Mouse (Mus musculus) stomach, embryonic 16.5 days (tissue): ENCODE measurements around the gene Zfp788. TPM values are rescaled to one million over a fixed set of nuclear protein-coding genes. Genes with fewer than 3 reads are reported as not detected.
"Not testable (repeated sequence)": the region's sequence is repeated elsewhere in the genome, so short reads cannot be mapped to it uniquely, and the experiment has no call there.

Experiments used
- ATAC-seq: fragments of 200-750 bp; cut with Nextera tagmentation; 2 replicates; pipeline ENCODE4 v1.8.0; 2017; ENCODE audit warnings: moderate number of reproducible peaks, moderate TSS enrichment; ENCODE audit not compliant: insufficient read depth, low FRiP score
- H3K27ac ChIP-seq: fragments of 300-500 bp; sonication (generic); 2 replicates; pipeline ENCODE4 v1.5.1; 2014; ENCODE audit warnings: low read length
- H3K27me3 ChIP-seq: fragments of 300-500 bp; sonication (generic); 2 replicates; pipeline ENCODE4 v1.6.1; 2014; ENCODE audit warnings: low read length, control low read depth, mixed read lengths; ENCODE audit not compliant: control insufficient read depth, insufficient read depth
- H3K36me3 ChIP-seq: fragments of 300-500 bp; sonication (generic); 2 replicates; pipeline ENCODE4 v1.6.1; 2014; ENCODE audit warnings: low read length; ENCODE audit not compliant: control insufficient read depth, insufficient read depth
- H3K4me1 ChIP-seq: fragments of 300-500 bp; sonication (generic); 2 replicates; pipeline ENCODE4 v1.6.1; 2014; ENCODE audit warnings: low read length, control low read depth, mixed read lengths; ENCODE audit not compliant: control insufficient read depth, insufficient read depth
- H3K4me2 ChIP-seq: fragments of 300-500 bp; sonication (generic); 2 replicates; pipeline ENCODE4 v1.6.1; 2014; ENCODE audit warnings: low read depth, low read length, mixed read lengths
- H3K4me3 ChIP-seq: fragments of 300-500 bp; sonication (generic); replicated peaks from 2 replicates; pipeline ENCODE4 v1.5.1; 2014; ENCODE audit warnings: mild to moderate bottlenecking, low read length
- H3K9ac ChIP-seq: fragments of 300-500 bp; sonication (generic); 2 replicates; pipeline ENCODE4 v1.6.1; 2014; ENCODE audit warnings: low read length
- H3K9me3 ChIP-seq: fragments of 300-500 bp; sonication (generic); replicated peaks from 2 replicates; pipeline ENCODE4 v1.6.1; 2016; ENCODE audit warnings: low read length, control low read depth; ENCODE audit not compliant: control insufficient read depth
- WGBS: fragments of 180-500 bp; shearing (Covaris S2); extraction: QIAGEN DNeasy Blood & Tissue Kit; methylation state at CpG from one replicate; pipeline ENCODE4 v1.1.7; 2014; 5-methylcytosine and 5-hydroxymethylcytosine counted together
- polyA plus RNA-seq: library from polyadenylated mRNA; unstranded; fragments of >200 nt; fragmentation: Nextera tagmentation; extraction: Ambion mirVana; gene quantifications from 2 replicates; pipeline ENCODE4 v1.2.1, GENCODE M21; 2015

The Zfp788 gene
- polyA plus RNA-seq = 9.0 and 11.0 TPM in 2 replicates

GRCm38 (mm10) chr7:41632409-41633220 is at the start of gene Zfp788:
Gene Zfp788, plus strand, starts transcription at chr7:41633203.
- no peaks in the 10 kb centered on the region for H3K27me3 ChIP-seq
- peak within 1 kb of the TSS; percentile 77 for H3K4me2 ChIP-seq
- H3K9me3 ChIP-seq = 0 out of 2 replicates have a peak, but pooled peaks cover 5% of the 10 kb centered on the region
- H3K4me3 ChIP-seq = peak within 1 kb of the TSS; percentile 74
- peak within 1 kb of the TSS; percentile 96 for H3K27ac ChIP-seq
- ATAC-seq = peak; percentile 98
- peak within 1 kb of the TSS; percentile 83 for H3K9ac ChIP-seq
- H3K36me3 ChIP-seq = peaks cover 21% of the 10 kb centered on the region
- 0 out of 2 replicates have a peak, but pooled peaks cover 4% of the 10 kb centered on the region for H3K4me1 ChIP-seq
- whole genome bisulfite sequencing = under 1% methylated on average over 27 of the region's 27 CpGs

DNA sequence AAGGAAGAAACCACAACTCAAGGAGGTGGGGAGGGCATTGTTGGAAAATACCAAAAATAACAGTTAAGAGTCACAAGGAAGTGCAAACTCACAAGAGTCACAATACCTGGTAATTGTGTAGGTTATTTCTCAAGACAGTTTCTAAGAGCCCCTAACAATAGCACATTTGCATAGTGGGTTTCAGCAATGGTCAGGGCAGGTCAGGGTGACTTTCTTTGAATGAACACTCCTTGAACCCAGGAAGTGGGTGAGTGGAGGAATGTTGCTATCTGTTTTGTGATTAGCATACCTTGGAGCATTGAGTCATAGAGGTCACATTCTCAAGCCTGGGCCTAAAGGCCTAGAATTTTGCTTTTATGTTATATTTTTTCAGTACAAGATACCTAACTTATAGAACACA is 45.2 kb upstream of the Zfp788 start:
- H3K36me3 ChIP-seq, H3K9me3 ChIP-seq, ATAC-seq, H3K4me1 ChIP-seq, H3K27ac ChIP-seq, H3K4me3 ChIP-seq, H3K27me3 ChIP-seq, H3K4me2 ChIP-seq, H3K9ac ChIP-seq: not testable (repeated sequence)

- no peaks in the 10 kb centered on the region for H3K36me3 ChIP-seq
- H3K9me3 ChIP-seq = no peaks in the 10 kb centered on the region
- peak overlapping the region; percentile 75 for H3K9ac ChIP-seq
- peaks cover 5% of the 10 kb centered on the region for H3K4me1 ChIP-seq
- H3K27ac ChIP-seq = 0 out of 2 replicates have a peak overlapping the region, but pooled peaks have one; percentile 17
- 48% methylated on average over 5 of the region's 5 CpGs for WGBS
- no peaks in the 10 kb centered on the region for H3K27me3 ChIP-seq
- peak overlapping the region; percentile 71 for H3K4me2 ChIP-seq
- peak overlapping the region; percentile 65 for H3K4me3 ChIP-seq
- ATAC-seq = no peak
Observed at GRCm38 (mm10) chr7:41598615-41599014, 34.4 kb upstream of the Zfp788 start.

DNA sequence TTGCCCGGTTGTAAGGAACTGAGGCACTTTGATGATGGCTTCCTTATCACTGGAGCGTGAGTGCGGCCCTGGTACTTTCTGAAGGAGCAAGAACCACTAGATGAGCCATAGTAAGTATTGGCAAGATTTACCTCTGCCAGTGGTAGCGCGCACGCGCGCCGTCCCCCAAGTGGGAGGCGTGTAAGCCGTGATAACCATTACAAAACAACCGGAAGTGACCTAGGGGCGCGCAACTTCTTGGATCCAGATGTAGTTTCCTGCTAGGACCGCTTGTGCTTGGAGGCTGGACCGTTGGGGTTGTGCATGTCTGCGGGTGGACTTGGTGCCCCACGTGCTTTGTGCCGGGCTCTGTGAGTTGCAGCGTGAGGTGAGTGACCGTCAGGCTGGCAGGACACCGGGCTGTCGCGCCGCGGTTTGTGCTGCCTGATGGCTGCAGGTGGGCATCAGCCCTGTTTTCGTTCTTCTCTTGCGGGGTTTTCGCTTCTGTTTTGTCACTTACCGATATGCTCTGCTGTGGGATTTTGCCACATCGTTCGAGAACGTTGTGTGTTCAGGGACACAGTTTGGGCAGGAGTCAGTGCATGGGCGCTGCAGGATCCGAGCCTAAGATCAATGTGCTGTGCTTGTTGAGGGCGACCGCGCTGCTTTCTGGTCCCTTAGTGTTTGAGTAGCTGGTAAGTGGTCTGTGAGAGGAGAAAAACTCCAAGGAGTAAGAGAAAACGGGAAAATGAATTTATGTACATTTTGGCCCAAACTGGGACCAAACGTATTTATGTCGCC is 33.8 kb upstream of the Zfp788 start, which contains the start of gene 2610021A01Rik:
Gene 2610021A01Rik (plus strand): TSS at position 197 of the 780 bp plus-strand sequence.
- peak within 1 kb of the TSS; percentile 75 for H3K9ac ChIP-seq
- ATAC-seq = peak; percentile 98
- H3K4me3 ChIP-seq = peak within 1 kb of the TSS; percentile 65
- no peaks in the 10 kb centered on the region for H3K27me3 ChIP-seq
- WGBS = under 1% methylated on average over 41 of the region's 41 CpGs
- H3K9me3 ChIP-seq = no peaks in the 10 kb centered on the region
- H3K4me2 ChIP-seq = peak within 1 kb of the TSS; percentile 71
- H3K4me1 ChIP-seq = peaks cover 5% of the 10 kb centered on the region
- H3K36me3 ChIP-seq = no peaks in the 10 kb centered on the region
- peak within 1 kb of the TSS; percentile 70 for H3K27ac ChIP-seq

DNA sequence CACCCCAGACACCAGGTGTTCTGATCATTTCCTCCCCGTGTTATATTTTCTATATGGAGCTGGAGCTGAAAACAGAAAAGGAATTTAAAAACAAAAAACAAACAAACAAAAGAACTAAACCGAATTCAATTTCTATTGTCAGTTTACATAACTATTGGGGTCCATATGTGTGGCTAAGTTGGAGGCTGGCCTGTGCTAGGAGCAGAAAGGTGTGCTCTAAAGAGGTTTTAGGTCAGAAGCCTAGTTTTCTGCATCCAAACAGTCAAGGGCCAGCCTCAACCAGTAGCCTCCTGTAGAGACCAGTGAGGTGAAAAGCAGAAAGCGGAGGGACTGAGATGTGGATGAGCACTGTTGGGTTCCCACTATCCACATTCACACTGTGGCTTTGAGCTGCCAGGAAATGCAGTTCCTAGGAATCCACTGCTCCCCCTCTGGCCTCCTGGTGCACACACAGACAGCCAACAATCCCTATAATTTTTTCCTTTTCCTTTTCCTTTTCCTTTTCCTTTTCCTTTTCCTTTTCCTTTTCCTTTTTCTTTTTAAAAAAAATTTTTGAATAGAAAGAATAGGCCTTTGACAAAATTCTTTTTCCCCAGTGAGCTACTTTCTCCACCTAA is 33.0 kb upstream of the Zfp788 start:
- H3K4me3 ChIP-seq = peak overlapping the region; percentile 65
- WGBS = 15% methylated on average over 3 of the region's 3 CpGs
- H3K4me2 ChIP-seq = peak overlapping the region; percentile 71
- H3K36me3 ChIP-seq = no peaks in the 10 kb centered on the region
- peak overlapping the region; percentile 70; the same call in 1 of the 2 replicates for H3K27ac ChIP-seq
- no peak for ATAC-seq
- no peaks in the 10 kb centered on the region for H3K27me3 ChIP-seq
- peaks cover 5% of the 10 kb centered on the region for H3K4me1 ChIP-seq
- H3K9me3 ChIP-seq = no peaks in the 10 kb centered on the region
- peak overlapping the region; percentile 75 for H3K9ac ChIP-seq

GRCm38 (mm10) chr7:41611654-41612053 is 21.3 kb upstream of the Zfp788 start:
- 90% methylated on average over 3 of the region's 3 CpGs for WGBS
- peaks cover 14% of the 10 kb centered on the region; the same call in 1 of the 2 replicates for H3K36me3 ChIP-seq
- H3K4me3 ChIP-seq = no peak overlapping the region
- H3K27me3 ChIP-seq = no peaks in the 10 kb centered on the region
- no peaks in the 10 kb centered on the region for H3K9me3 ChIP-seq
- no peak overlapping the region for H3K27ac ChIP-seq
- no peak overlapping the region for H3K9ac ChIP-seq
- ATAC-seq = no peak
- no peak overlapping the region for H3K4me2 ChIP-seq
- H3K4me1 ChIP-seq = no peaks in the 10 kb centered on the region

DNA sequence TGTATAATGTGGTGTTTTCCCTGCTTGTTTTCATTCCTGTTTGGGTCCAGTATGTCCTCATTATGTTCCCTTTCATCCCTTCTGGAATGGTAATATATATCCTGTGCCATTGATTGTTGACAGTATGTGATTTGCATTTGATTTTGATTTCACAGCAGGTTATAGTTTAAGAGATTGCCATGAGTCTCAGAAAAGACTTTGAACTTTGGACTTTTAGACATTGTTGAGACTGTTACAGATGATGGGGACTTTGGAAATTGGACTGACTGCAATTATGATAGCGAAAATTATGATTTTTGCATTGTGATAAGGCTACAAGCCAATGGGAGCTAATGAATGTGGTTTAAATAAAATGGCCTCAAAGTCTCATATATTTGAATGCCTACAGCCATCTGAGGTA is 16.8 kb upstream of the Zfp788 start:
- H3K9ac ChIP-seq, ATAC-seq, H3K27me3 ChIP-seq, H3K4me2 ChIP-seq, H3K4me3 ChIP-seq, H3K9me3 ChIP-seq, H3K4me1 ChIP-seq, H3K27ac ChIP-seq: not testable (repeated sequence)
- 95% methylated on average over 1 of the region's 1 CpGs for WGBS
- peaks cover 14% of the 10 kb centered on the region; the same call in 1 of the 2 replicates for H3K36me3 ChIP-seq

GRCm38 (mm10) chr7:41633221-41633984 is 400 bp downstream of the Zfp788 start:
- under 1% methylated on average over 25 of the region's 26 CpGs for WGBS
- peak; percentile 96 for ATAC-seq
- peak overlapping the region; percentile 77 for H3K4me2 ChIP-seq
- 0 out of 2 replicates have a peak, but pooled peaks cover 4% of the 10 kb centered on the region for H3K4me1 ChIP-seq
- H3K9me3 ChIP-seq = 0 out of 2 replicates have a peak, but pooled peaks cover 5% of the 10 kb centered on the region
- H3K4me3 ChIP-seq = peak overlapping the region; percentile 74
- peaks cover 19% of the 10 kb centered on the region for H3K36me3 ChIP-seq
- H3K27me3 ChIP-seq = no peaks in the 10 kb centered on the region
- H3K9ac ChIP-seq = peak overlapping the region; percentile 83
- peak overlapping the region; percentile 96 for H3K27ac ChIP-seq
